Mouse (Mus musculus): ENCODE data around the gene Cadm4. TPM values are rescaled to one million over a fixed set of nuclear protein-coding genes. Genes with fewer than 3 reads are reported as not detected.

The Cadm4 gene
- polyA plus RNA-seq, 1 experiment from 2014 or later = 44.1 TPM

- in situ Hi-C loops (cut with MboI; ENCODE audit: low pct_unique_long_range_greater_than_20kb) = no loop called here
- TF ChIP-seq CTCF (IDR thresholded peaks at IDR 0.05) = no peak
- DNase-seq (ENCODE audit: low read depth, low spot score) = peak; percentile 76
- CTCF ChIA-PET = interaction anchor here (1.3 to 1.4 kb wide), 2 partner anchors 24 to 26 kb away, joined by 4 to 5 read pairs; no protein-coding TSS in a partner anchor
- POLR2A ChIA-PET = no interaction called here
- ATAC-seq = peak; percentile 88
- no peaks in the 10 kb centered on the region for H3K27me3 ChIP-seq
These were observed 32.9 kb upstream of the Cadm4 start for GRCm38 (mm10) chr7:24448782-24449517.

- in situ Hi-C loops (cut with MboI; ENCODE audit: low pct_unique_long_range_greater_than_20kb) = no loop called here
- ChIA-PET CTCF (interaction anchor here (2.3 to 2.6 kb wide), 2 partner anchors 11 to 23 kb away, joined by 7 read pairs; no protein-coding TSS in a partner anchor), POLR2A (interaction anchor here (1.4 to 1.5 kb wide), 2 partner anchors 10 to 12 kb away, joined by 4 to 7 read pairs; partner anchors contain the start of gene Plaur)
- no peak for DNase-seq (ENCODE audit: low read depth, low spot score)
- H3K27me3 ChIP-seq = no peaks in the 10 kb centered on the region
- no peak for ATAC-seq
- TF ChIP-seq CTCF (IDR thresholded peaks at IDR 0.05) = no peak
These were observed 31.2 kb upstream of the Cadm4 start for GRCm38 (mm10) chr7:24450585-24451017.

GRCm38 (mm10) chr7:24451855-24452311 is 29.9 kb upstream of the Cadm4 start, which contains the start of gene Irgc1:
TSS of gene Irgc1 (minus strand) at chr7:24452297.
- CTCF ChIA-PET = interaction anchor here (1.6 to 2.6 kb wide), 3 partner anchors 9 to 22 kb away, joined by 7 to 9 read pairs (median 7); no protein-coding TSS in a partner anchor
- no peaks in the 10 kb centered on the region for H3K27me3 ChIP-seq
- in situ Hi-C loops (cut with MboI; ENCODE audit: low pct_unique_long_range_greater_than_20kb) = no loop called here
- POLR2A ChIA-PET = interaction anchor here (1.4 kb wide), 1 partner anchor 10 kb away, joined by 7 read pairs; the partner anchor contains the start of gene Plaur
- no peak for DNase-seq (ENCODE audit: low read depth, low spot score)
- no peak for TF ChIP-seq CTCF (IDR thresholded peaks at IDR 0.05)
- ATAC-seq = no peak

GRCm38 (mm10) chr7:24454199-24454598 is 27.6 kb upstream of the Cadm4 start:
- in situ Hi-C loops (cut with MboI; ENCODE audit: low pct_unique_long_range_greater_than_20kb) = no loop called here
- H3K27me3 ChIP-seq = no peaks in the 10 kb centered on the region
- CTCF ChIA-PET = interaction anchor here (1.9 kb wide), 1 partner anchor 12 kb away, joined by 4 read pairs; no protein-coding TSS in a partner anchor
- no peak for TF ChIP-seq CTCF (IDR thresholded peaks at IDR 0.05)
- DNase-seq (ENCODE audit: low read depth, low spot score) (no peak), ATAC-seq (no peak)
- POLR2A ChIA-PET = no interaction called here

- TF ChIP-seq CTCF (IDR thresholded peaks at IDR 0.05) = no peak
- no peak for DNase-seq (ENCODE audit: low read depth, low spot score)
- ATAC-seq = no peak
- CTCF ChIA-PET = no interaction called here
- in situ Hi-C loops (cut with MboI; ENCODE audit: low pct_unique_long_range_greater_than_20kb) = no loop called here
- H3K27me3 ChIP-seq = no peaks in the 10 kb centered on the region
- POLR2A ChIA-PET = no interaction called here
These were observed 26.1 kb upstream of the Cadm4 start for GRCm38 (mm10) chr7:24455726-24456125.

- DNase-seq (ENCODE audit: low read depth, low spot score) (no peak), ATAC-seq (no peak)
- POLR2A ChIA-PET = interaction anchor here (1.0 to 1.4 kb wide), 2 partner anchors 9 to 13 kb away, joined by 3 to 4 read pairs; no protein-coding TSS in a partner anchor
- H3K27me3 ChIP-seq = no peaks in the 10 kb centered on the region
- TF ChIP-seq CTCF (IDR thresholded peaks at IDR 0.05) = no peak
- in situ Hi-C loops (cut with MboI; ENCODE audit: low pct_unique_long_range_greater_than_20kb) = no loop called here
- CTCF ChIA-PET = interaction anchor here (1.4 kb wide), 1 partner anchor 73 kb away, joined by 3 read pairs; the partner anchor contains the start of gene Irgq
These were observed 24.0 kb upstream of the Cadm4 start for GRCm38 (mm10) chr7:24457726-24458370.

- TF ChIP-seq CTCF (IDR thresholded peaks at IDR 0.05) = no peak
- ChIA-PET CTCF (no interaction called here), POLR2A (interaction anchor here (0.6 kb wide), 1 partner anchor 15 kb away, joined by 4 read pairs; no protein-coding TSS in a partner anchor)
- DNase-seq (ENCODE audit: low read depth, low spot score) (no peak), ATAC-seq (no peak)
- no peaks in the 10 kb centered on the region for H3K27me3 ChIP-seq
- in situ Hi-C loops (cut with MboI; ENCODE audit: low pct_unique_long_range_greater_than_20kb) = no loop called here
These were observed 22.4 kb upstream of the Cadm4 start for GRCm38 (mm10) chr7:24459440-24459839.

GRCm38 (mm10) chr7:24459843-24460242 is 22.0 kb upstream of the Cadm4 start:
- DNase-seq (ENCODE audit: low read depth, low spot score) = no peak
- in situ Hi-C loops (cut with MboI; ENCODE audit: low pct_unique_long_range_greater_than_20kb) = no loop called here
- no peak for TF ChIP-seq CTCF (IDR thresholded peaks at IDR 0.05)
- no peaks in the 10 kb centered on the region for H3K27me3 ChIP-seq
- ChIA-PET POLR2A (interaction anchor here (0.6 kb wide), 1 partner anchor 14 kb away, joined by 4 read pairs; no protein-coding TSS in a partner anchor), CTCF (no interaction called here)
- ATAC-seq = no peak

- ChIA-PET POLR2A (interaction anchor here (1.2 to 1.5 kb wide), 2 partner anchors 10 to 11 kb away, joined by 4 to 7 read pairs; no protein-coding TSS in a partner anchor), CTCF (interaction anchor here (0.6 to 2.3 kb wide), 4 partner anchors 10 to 20 kb away, joined by 3 to 11 read pairs (median 8); partner anchors contain the start of gene Irgc1)
- no peaks in the 10 kb centered on the region for H3K27me3 ChIP-seq
- DNase-seq (ENCODE audit: low read depth, low spot score) = peak; percentile 94
- in situ Hi-C loops (cut with MboI; ENCODE audit: low pct_unique_long_range_greater_than_20kb) = no loop called here
- TF ChIP-seq CTCF (IDR thresholded peaks at IDR 0.05) = no peak
- ATAC-seq = peak; percentile 79
These were observed 20.3 kb upstream of the Cadm4 start for GRCm38 (mm10) chr7:24461376-24462051.
